Mouse (Mus musculus) stomach, postnatal 0 days (tissue): ENCODE results near the gene Bsg.

Source experiments
- CTCF ChIP-seq: IDR thresholded peaks from 2 replicates; pipeline ENCODE4 v1.5.1; 2016; ENCODE audit warnings: antibody characterized with exemption, low read depth, mild to moderate bottlenecking, moderate library complexity
- EP300 ChIP-seq: optimal IDR thresholded peaks from 2 replicates; pipeline ENCODE3; 2016; ENCODE audit warnings: antibody characterized with exemption

DNA sequence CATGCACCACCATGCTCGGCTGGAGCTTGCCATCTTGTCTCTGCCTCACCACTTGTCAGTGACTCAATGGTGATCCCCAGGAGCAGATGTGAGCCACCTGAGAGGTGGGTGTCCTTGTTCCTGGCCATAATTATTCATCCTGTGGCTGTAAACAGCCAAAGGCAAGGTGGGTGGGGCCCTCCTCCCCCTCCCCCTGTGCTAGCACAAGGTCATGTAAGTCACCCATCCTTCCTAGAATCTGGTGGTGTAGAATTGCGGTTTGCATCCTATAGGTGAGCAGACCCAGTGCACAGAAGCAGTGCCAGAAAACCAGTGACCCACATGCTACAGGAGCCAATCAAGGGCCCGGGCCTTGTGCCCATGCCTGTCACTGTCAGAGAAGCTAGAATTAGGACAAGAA is 31.2 kb upstream of the Bsg start:
- TF ChIP-seq CTCF (no peak), EP300 (no peak)
